Mouse (Mus musculus) embryo, embryonic 10 days (tissue): ENCODE results near the gene Gm6871.
A peak's percentile ranks its signal among the peaks of the same experiment; 100 is the strongest.
"Not testable (repeated sequence)": the region's sequence is repeated elsewhere in the genome, so short reads cannot be mapped to it uniquely, and the experiment has no call there.

Experiments
- DNase-seq: peaks from one replicate; pipeline ENCODE4 v3.0.0-alpha.2; 2015; ENCODE audit warnings: low spot score

Gm6871 gene

DNA sequence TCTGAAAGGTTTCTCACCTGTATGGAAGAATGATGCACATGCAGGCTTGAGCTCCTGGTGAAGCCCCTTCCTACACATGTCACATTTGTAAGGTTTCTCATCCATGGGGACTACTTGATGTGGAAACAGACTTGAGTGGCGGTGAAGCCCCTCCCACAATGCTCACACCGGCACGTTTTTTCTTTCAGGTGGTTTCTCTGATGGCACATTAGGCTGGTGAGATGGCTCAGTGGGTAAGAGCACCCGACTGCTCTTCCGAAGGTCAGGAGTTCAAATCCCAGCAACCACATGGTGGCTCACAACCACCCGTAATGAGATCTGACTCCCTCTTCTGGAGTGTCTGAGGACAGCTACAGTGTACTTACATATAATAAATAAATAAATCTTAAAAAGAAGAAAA is at the start of gene Gm6871:
TSS of gene Gm6871 (minus strand) at position 101 of the 400 bp plus-strand sequence.
- not testable (repeated sequence) for DNase-seq

DNA sequence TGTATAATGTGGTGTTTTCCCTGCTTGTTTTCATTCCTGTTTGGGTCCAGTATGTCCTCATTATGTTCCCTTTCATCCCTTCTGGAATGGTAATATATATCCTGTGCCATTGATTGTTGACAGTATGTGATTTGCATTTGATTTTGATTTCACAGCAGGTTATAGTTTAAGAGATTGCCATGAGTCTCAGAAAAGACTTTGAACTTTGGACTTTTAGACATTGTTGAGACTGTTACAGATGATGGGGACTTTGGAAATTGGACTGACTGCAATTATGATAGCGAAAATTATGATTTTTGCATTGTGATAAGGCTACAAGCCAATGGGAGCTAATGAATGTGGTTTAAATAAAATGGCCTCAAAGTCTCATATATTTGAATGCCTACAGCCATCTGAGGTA is 42.8 kb upstream of the Gm6871 start:
- not testable (repeated sequence) for DNase-seq

DNA sequence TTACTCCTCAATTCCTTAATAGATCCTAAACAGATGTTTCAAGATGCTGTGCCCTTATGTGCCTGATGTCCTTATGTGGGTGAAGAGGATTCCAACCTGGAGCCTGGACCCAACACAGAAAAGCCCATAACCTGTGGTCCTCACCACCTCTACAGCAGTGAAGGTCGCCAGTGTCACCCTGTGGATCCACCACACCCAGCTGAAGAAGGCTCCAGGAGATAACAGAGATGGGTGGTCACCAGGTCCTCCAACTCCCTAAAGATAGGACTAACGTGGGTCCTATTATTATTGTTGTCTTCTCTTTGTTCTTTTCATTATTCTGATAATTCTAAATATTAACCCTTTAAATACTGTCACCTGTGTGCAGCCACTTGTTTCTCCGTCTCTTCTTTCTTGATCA is 38.2 kb upstream of the Gm6871 start:
- no peak for DNase-seq

GRCm38 (mm10) chr7:41599932-41600548 is 26.6 kb upstream of the Gm6871 start:
- peak; percentile 31 for DNase-seq

DNA sequence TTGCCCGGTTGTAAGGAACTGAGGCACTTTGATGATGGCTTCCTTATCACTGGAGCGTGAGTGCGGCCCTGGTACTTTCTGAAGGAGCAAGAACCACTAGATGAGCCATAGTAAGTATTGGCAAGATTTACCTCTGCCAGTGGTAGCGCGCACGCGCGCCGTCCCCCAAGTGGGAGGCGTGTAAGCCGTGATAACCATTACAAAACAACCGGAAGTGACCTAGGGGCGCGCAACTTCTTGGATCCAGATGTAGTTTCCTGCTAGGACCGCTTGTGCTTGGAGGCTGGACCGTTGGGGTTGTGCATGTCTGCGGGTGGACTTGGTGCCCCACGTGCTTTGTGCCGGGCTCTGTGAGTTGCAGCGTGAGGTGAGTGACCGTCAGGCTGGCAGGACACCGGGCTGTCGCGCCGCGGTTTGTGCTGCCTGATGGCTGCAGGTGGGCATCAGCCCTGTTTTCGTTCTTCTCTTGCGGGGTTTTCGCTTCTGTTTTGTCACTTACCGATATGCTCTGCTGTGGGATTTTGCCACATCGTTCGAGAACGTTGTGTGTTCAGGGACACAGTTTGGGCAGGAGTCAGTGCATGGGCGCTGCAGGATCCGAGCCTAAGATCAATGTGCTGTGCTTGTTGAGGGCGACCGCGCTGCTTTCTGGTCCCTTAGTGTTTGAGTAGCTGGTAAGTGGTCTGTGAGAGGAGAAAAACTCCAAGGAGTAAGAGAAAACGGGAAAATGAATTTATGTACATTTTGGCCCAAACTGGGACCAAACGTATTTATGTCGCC is 25.8 kb upstream of the Gm6871 start, which contains the start of gene 2610021A01Rik:
TSS of gene 2610021A01Rik (plus strand) at position 197 of the 780 bp plus-strand sequence.
- peak; percentile 95 for DNase-seq

DNA sequence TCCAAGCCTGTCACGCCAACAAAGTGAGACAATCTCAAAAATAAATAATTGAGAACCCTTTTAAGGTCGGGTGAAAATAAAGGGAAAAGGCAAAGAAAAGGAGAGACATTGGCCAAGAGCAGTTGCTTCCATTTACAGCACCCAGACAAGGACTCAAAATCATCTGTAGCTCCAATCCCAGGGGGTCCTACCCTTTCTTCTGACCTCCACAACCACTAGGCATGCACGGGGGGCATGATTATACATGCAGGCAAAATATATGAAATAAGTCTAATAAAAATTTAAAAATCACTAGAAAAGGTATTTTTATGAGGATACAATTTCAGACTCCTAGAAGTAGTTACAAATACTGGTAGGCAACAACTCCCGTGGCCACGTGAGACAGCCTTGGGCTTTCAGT is 25.2 kb upstream of the Gm6871 start:
- DNase-seq, result no peak

DNA sequence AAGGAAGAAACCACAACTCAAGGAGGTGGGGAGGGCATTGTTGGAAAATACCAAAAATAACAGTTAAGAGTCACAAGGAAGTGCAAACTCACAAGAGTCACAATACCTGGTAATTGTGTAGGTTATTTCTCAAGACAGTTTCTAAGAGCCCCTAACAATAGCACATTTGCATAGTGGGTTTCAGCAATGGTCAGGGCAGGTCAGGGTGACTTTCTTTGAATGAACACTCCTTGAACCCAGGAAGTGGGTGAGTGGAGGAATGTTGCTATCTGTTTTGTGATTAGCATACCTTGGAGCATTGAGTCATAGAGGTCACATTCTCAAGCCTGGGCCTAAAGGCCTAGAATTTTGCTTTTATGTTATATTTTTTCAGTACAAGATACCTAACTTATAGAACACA is 14.4 kb upstream of the Gm6871 start:
- not testable (repeated sequence) for DNase-seq

DNA sequence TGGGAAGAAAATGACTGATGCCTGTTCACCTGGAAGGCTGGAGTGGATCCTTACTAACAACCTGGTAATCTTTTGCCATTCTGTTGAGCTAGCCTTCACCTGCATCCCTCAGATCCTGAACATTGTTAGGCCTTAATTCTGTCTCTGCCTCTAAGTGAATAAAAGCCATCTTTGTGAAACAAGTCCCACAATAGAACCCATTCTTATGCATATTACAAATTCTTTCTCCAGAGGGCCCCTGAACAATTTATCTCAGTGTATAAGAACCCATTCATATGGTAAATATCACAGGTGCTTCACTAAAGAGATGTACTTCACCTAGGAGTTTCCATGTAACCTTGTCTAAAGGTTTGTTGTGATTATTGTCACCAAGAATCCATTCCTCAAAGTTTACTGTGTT is 8.6 kb upstream of the Gm6871 start:
- no peak for DNase-seq

- DNase-seq, result no peak
Measured at GRCm38 (mm10) chr7:41577956-41578355, 4.5 kb upstream of the Gm6871 start.

DNA sequence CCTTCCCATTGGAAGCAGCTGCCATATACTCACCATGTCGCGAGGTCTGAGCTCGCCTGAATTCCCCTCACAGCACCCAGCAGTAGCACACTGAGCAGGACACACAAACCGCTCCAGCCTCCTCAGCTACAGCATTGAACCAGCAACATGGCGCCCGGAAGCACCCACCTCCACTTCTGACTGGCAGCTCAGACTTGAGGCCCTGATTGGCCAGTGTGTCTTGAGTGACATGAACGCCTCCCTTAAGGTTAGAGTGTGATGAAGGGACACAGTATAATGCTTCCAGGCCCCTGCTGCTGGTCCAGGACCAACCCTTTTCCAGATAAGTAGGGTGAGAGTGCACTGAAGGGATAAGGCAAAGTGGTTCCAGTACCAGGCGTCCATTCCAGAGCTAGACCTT is 12.8 kb downstream of the Gm6871 start:
- DNase-seq, result no peak

DNA sequence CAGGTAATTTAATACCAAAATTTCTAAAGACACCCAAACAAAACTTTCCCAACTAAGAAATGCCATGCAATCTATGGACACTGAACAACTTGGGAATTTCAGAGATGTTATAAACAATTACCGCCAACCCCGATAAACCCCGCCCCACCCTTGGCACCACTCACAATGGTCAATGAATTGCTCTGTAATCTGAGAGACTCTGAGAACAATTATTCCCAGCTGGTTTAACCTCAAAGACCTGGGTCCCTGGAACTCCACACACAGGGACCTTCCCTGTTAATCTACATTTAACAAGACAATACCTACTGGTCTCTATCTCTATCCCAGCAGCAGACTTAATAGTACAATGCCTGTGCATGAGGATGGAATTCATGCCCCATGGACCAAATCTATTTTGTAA is 60.8 kb downstream of the Gm6871 start:
- DNase-seq, result no peak

DNA sequence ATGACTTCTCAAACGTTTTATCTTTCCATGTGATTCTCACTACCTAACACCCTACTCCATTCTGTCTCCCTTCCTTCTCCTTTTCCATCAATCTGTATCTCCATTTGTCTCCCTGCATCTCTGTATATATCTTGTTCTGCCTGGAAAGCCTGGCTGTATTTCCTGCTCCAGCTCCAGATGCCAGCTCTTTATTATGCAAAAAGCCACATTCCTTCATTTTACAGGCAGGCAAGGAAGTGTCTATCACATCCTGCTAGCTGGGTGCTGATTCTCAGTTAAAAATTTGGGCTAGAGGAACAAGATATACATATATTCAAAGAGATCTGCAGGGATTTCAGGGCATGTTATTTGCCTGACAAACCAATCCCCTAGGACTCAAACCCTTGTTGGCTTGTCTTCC is 61.3 kb downstream of the Gm6871 start:
- no peak for DNase-seq

- no peak for DNase-seq
Measured at GRCm38 (mm10) chr7:41502402-41502801, 71.1 kb downstream of the Gm6871 start.

- DNase-seq, result peak; percentile 75
Measured at GRCm38 (mm10) chr7:41500151-41500934, 73.1 kb downstream of the Gm6871 start.

GRCm38 (mm10) chr7:41499389-41500049 is 73.9 kb downstream of the Gm6871 start, which contains the start of the genes Gm20449 and AW146154:
TSS of gene Gm20449 (minus strand) at chr7:41499417.
TSS of gene AW146154 (minus strand) at chr7:41499890.
- peak; percentile 90 for DNase-seq

DNA sequence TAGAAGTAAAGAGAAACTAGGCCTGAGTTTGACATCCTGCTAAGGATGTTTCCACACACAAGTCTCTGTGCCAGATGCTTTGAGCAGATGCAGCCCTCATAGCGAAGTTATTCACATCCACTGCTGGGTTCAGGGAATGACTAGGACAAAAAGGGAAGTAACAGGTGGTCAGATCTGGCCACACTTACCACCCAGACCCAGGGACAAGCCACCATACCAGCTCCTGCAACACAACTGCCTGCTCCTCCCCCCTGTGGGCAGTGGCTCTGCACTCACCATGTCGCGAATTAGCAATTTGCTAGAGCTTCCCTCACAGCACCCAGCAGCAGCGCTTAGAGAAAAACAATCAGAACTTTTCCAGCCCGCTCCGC is 74.5 kb downstream of the Gm6871 start:
- not testable (repeated sequence) for DNase-seq

GRCm38 (mm10) chr7:41498464-41498863 is 75.0 kb downstream of the Gm6871 start:
- DNase-seq, result not testable (repeated sequence)

DNA sequence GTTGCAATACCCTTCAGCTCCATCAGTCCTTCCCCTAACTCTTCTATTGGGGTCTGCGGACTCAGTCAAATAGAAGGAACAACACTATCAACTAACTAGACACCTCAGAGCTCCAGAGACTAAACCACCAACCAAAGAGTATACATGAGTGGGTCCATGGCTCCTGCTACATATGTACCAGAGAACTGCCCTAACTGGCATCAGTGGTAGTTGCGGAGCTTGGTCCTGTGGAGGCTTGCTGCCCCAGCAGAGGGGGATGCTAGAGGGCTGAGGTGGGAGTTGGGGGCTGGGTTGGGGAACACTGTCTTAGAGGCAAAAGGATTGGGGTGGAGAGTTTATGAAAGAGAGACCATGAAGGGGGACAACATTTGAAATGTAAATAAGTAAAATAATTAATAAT is 75.6 kb downstream of the Gm6871 start:
- no peak for DNase-seq
